Mouse (Mus musculus) myocyte (in vitro differentiated cells): ENCODE results near the gene Mettl5. TPM values are rescaled to one million over a fixed set of nuclear protein-coding genes. Genes with fewer than 3 reads are reported as not detected.

Source experiments
- H3K27me3 ChIP-seq: one replicate; pipeline ENCODE4 v1.6.1; 2011; ENCODE audit not compliant: control insufficient read depth, insufficient read depth, insufficient read length
- H3K36me3 ChIP-seq: one replicate; pipeline ENCODE4 v1.6.1; 2011; ENCODE audit not compliant: control insufficient read depth, insufficient read depth
- H3K4me2 ChIP-seq: one replicate; pipeline ENCODE4 v1.6.1; 2011; ENCODE audit warnings: low read depth, control low read depth
- H3K4me3 ChIP-seq: one replicate; pipeline ENCODE4 v1.5.1; 2011; ENCODE audit warnings: mild to moderate bottlenecking, control low read depth, moderate library complexity
- H3K79me2 ChIP-seq: one replicate; pipeline ENCODE4 v1.6.1; 2011; ENCODE audit not compliant: control insufficient read depth, insufficient read depth
- H3ac ChIP-seq: one replicate; pipeline ENCODE4 v1.6.1; 2011; ENCODE audit not compliant: control insufficient read depth, insufficient read length
- E2F4 ChIP-seq: IDR thresholded peaks from one replicate; pipeline ENCODE4 v1.6.1; 2011; ENCODE audit warnings: mild to moderate bottlenecking, control low read depth, moderate library complexity; ENCODE audit not compliant: insufficient read depth
- MYOD1 ChIP-seq, 3 experiments: IDR thresholded peaks; one replicate each; pipeline ENCODE4 v1.6.1; 2011; ENCODE audit warnings: control low read depth in 2 of 3, low read depth in 2 of 3, mild to moderate bottlenecking in 2 of 3, moderate library complexity in 1 of 3; ENCODE audit not compliant: insufficient read length in 2 of 3, control insufficient read depth in 1 of 3
- POLR2A ChIP-seq: IDR thresholded peaks from one replicate; pipeline ENCODE4 v1.6.1; 2011; ENCODE audit warnings: low read depth, mild to moderate bottlenecking, control low read depth, moderate library complexity; ENCODE audit not compliant: insufficient read length
- REST ChIP-seq: IDR thresholded peaks from one replicate; pipeline ENCODE4 v1.6.1; 2011; ENCODE audit warnings: mild to moderate bottlenecking, control low read depth, moderate library complexity; ENCODE audit not compliant: insufficient read depth, insufficient read length
- polyA plus RNA-seq: library from polyadenylated mRNA; unstranded; fragments of >200 nt; fragmentation: generic; extraction: Trizol; gene quantifications from one replicate; pipeline ENCODE4 v1.2.1, GENCODE M21; 2012; ENCODE audit warnings: missing spikeins

The Mettl5 gene
- polyA plus RNA-seq, 1 experiment, result 14.3 TPM

- Histone ChIP-seq H3ac (peak within 1 kb of the TSS; percentile 58), H3K4me3 (no peak within 1 kb of the TSS), H3K79me2 (no peaks in the 10 kb centered on the region), H3K27me3 (peaks cover 15% of the 10 kb centered on the region), H3K36me3 (no peaks in the 10 kb centered on the region), H3K4me2 (peak within 1 kb of the TSS; percentile 67)
- TF ChIP-seq MYOD1 (IDR thresholded peaks at IDR 0.05; ENCODE audit: control insufficient read depth in 1 of 3, insufficient read length in 2 of 3, low read depth in 2 of 3) (no peak), REST (no peak), E2F4 (no peak), POLR2A (no peak)
Observed at GRCm38 (mm10) chr2:69821711-69822110, 63.7 kb downstream of the Mettl5 start, which contains the start of gene Klhl23. TSS of gene Klhl23 (plus strand) at chr2:69821944.

Other genes with a start within 250 kb of the Mettl5 start
- 7.6 TPM for gene Bbs5, start 238.4 kb downstream of the Mettl5 start, polyA plus RNA-seq
- 184 TPM for gene Klhl41, start 215.5 kb downstream of the Mettl5 start, polyA plus RNA-seq
- gene Fastkd1, start 172.1 kb downstream of the Mettl5 start, polyA plus RNA-seq, result 7.5 TPM
- gene Ppig, start 163.1 kb downstream of the Mettl5 start, polyA plus RNA-seq, result 7.6 TPM
- 0.58 TPM for gene Ccdc173, start 96.0 kb downstream of the Mettl5 start, polyA plus RNA-seq
- gene Phospho2, start 96.0 kb downstream of the Mettl5 start, polyA plus RNA-seq, result 11.5 TPM
- gene Klhl23, start 63.7 kb downstream of the Mettl5 start, polyA plus RNA-seq, result 0.24 TPM
- 36.4 TPM for gene Ssb, start 24.1 kb downstream of the Mettl5 start, polyA plus RNA-seq
- gene Ubr3, start 11.6 kb upstream of the Mettl5 start, polyA plus RNA-seq, result 12.4 TPM
- 0.04 TPM for gene Myo3b, start 153.5 kb upstream of the Mettl5 start, polyA plus RNA-seq